Mouse (Mus musculus) erythroblast, embryonic 14.5 days (primary cell): Measurements from ENCODE around the gene Txk.

Experiments
- GATA1 ChIP-seq: IDR thresholded peaks from 2 replicates; pipeline ENCODE4 v1.6.1; 2012; ENCODE audit warnings: low read length, inconsistent platforms, mixed read lengths
- TAL1 ChIP-seq: IDR thresholded peaks from 3 replicates; pipeline ENCODE4 v1.6.1; 2012; ENCODE audit warnings: low read length, inconsistent platforms, mixed read lengths

GRCm38 (mm10) chr5:72674994-72675542, 77.5 kb downstream of the Txk start:
- TF ChIP-seq GATA1 (no peak), TAL1 (no peak)
